Mouse (Mus musculus): ENCODE data around the gene Ogn. TPM values are rescaled to one million over a fixed set of nuclear protein-coding genes. Genes with fewer than 3 reads are reported as not detected.
A peak's percentile ranks its signal among the peaks of the same experiment; 100 is the strongest.
"Not testable (repeated sequence)": the region's sequence is repeated elsewhere in the genome, so short reads cannot be mapped to it uniquely, and the experiment has no call there.

Ogn gene
- polyA plus RNA-seq (2015; fragmentation: Nextera tagmentation; extraction: Ambion mirVana), result 17.8 and 20.1 TPM in 2 replicates

DNA sequence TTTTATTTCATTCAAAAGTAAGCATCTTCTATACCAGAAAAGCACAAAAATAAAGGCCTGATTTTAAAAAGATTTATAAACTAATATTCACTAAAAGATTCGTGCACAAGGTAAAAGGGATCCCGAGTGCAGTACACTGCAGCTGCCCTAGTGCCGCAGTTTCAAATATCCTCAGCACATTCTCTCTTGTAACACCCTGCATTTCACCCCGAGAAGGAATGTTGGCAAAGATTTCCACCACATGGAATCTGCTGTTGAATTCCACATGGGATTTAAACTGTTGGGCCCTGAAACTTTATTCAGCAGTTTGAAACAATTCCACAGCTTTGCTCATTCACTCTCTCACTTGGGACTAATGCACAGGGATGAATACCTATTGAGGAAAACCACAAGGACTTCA is at the start of gene Ogn:
Gene Ogn (plus strand): TSS at position 333 of the 400 bp plus-strand sequence.
- H3K4me1 ChIP-seq, result no peaks in the 10 kb centered on the region

DNA sequence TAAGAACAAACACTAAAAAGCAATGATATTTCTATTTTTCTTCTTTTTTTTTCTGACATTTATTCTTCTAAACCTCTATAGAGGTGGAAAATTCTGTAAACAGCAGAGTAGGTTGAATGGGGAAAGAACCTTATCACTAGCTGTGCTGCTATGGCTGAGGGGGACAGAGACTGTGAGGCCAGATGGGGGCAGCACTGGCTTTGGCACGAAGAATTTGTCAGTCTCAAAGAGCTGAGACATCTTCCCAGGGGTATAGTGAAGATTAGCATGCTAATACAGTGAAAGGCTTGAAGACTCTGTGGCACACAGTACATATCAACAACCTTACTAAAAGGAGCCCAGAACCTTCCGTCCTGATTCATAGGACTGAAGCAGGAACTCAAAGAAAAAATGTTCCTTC is 48.7 kb upstream of the Ogn start:
- Histone ChIP-seq H3K4me3 (replicated peaks) (no peak overlapping the region), H3K27me3 (replicated peaks) (no peaks in the 10 kb centered on the region), H3K36me3 (no peaks in the 10 kb centered on the region), H3K9ac (replicated peaks) (no peak overlapping the region), H3K27ac (replicated peaks) (no peak overlapping the region), H3K9me3 (replicated peaks) (no peaks in the 10 kb centered on the region), H3K4me2 (no peak overlapping the region), H3K4me1 (no peaks in the 10 kb centered on the region)
- WGBS, result 37% methylated on average over 2 of the region's 2 CpGs
- no peak for ATAC-seq (ENCODE audit: low FRiP score)

More for the DNA sequence above, at the start of gene Ogn:
- no peak within 1 kb of the TSS for H3K4me3 ChIP-seq (replicated peaks)
- no peaks in the 10 kb centered on the region for H3K9me3 ChIP-seq (replicated peaks)
- no peak within 1 kb of the TSS for H3K9ac ChIP-seq (replicated peaks)
- ATAC-seq (ENCODE audit: low FRiP score), result no peak
- H3K27me3 ChIP-seq (replicated peaks), result no peaks in the 10 kb centered on the region
- H3K27ac ChIP-seq (replicated peaks), result no peak within 1 kb of the TSS
- 81% methylated on average over 4 of the region's 4 CpGs for WGBS
- no peaks in the 10 kb centered on the region for H3K36me3 ChIP-seq
- no peak within 1 kb of the TSS for H3K4me2 ChIP-seq

DNA sequence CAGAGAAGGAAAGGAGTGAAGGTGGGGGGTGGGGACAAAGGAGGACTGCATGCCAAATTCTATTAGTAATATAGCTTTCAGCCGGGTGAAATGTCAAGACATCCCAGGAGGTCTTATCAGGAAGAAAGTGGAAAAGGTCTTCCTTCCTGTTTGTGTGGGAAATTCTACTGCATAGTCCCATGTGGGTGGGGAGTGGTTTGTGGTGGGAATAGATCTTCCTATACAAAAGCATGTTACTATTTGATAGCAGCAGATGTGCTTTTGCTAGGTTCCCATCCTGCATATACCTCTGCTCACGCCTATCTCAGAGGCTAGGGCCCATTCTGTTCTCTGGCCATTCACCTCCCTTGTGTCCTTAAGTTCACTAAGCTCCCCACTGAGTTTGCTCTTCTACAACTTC is 47.0 kb upstream of the Ogn start:
- Histone ChIP-seq H3K27ac (replicated peaks) (no peak overlapping the region), H3K36me3 (no peaks in the 10 kb centered on the region), H3K4me2 (no peak overlapping the region), H3K27me3 (replicated peaks) (no peaks in the 10 kb centered on the region), H3K4me3 (replicated peaks) (no peak overlapping the region), H3K9me3 (replicated peaks) (no peaks in the 10 kb centered on the region), H3K4me1 (no peaks in the 10 kb centered on the region), H3K9ac (replicated peaks) (no peak overlapping the region)
- WGBS, result 75% methylated on average over 2 of the region's 2 CpGs
- ATAC-seq (ENCODE audit: low FRiP score), result no peak

DNA sequence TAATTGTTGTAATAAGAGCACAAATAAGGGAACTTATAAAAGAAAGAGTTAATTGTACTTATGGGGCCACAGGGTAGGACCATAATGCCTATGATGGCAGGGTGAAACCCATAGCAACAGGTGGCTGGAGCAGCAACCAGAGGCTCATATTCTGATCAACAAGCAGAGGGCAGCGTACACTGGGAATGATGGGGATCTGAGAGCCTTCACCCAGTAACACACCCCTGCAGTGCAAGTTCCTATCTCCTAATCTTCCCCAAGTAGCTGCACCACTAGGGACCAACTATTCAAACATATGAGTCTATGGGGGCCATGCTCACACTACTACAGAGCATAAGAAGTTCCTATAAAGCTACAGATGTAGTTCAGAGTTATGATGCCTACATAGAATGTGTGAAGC is 43.5 kb upstream of the Ogn start:
- H3K9ac ChIP-seq (replicated peaks), result no peak overlapping the region
- H3K9me3 ChIP-seq (replicated peaks), result no peaks in the 10 kb centered on the region
- no peak overlapping the region for H3K4me3 ChIP-seq (replicated peaks)
- no peaks in the 10 kb centered on the region for H3K36me3 ChIP-seq
- H3K4me1 ChIP-seq, result no peaks in the 10 kb centered on the region
- ATAC-seq (ENCODE audit: low FRiP score), result no peak
- H3K27ac ChIP-seq (replicated peaks), result no peak overlapping the region
- no peak overlapping the region for H3K4me2 ChIP-seq
- H3K27me3 ChIP-seq (replicated peaks), result no peaks in the 10 kb centered on the region
- 89% methylated on average over 1 of the region's 1 CpGs for WGBS

DNA sequence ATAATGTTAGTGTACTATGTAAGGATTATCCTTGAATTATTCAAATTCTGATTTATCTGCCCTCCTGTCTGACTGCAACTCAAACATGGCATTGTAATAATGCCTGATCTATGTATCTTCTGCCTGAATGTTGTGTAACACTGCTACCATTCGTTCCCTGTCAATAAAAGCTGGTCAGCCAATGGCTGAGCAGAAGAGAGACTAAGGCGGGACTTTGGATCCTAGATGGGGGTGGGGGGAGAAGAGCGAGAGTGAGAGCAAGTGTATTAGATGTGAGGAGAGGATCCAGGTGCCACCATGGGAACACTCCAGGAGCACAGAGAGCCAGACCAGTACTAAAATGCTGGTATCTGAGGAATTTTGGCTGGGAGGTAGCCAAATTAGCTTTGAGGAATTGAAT is 37.5 kb upstream of the Ogn start:
- no peak overlapping the region for H3K4me2 ChIP-seq
- no peak overlapping the region for H3K4me3 ChIP-seq (replicated peaks)
- no peaks in the 10 kb centered on the region for H3K4me1 ChIP-seq
- no peak overlapping the region for H3K9ac ChIP-seq (replicated peaks)
- 76% methylated on average over 3 of the region's 3 CpGs for WGBS
- no peaks in the 10 kb centered on the region for H3K27me3 ChIP-seq (replicated peaks)
- ATAC-seq (ENCODE audit: low FRiP score), result peak; percentile 53
- no peaks in the 10 kb centered on the region for H3K36me3 ChIP-seq
- no peak overlapping the region for H3K27ac ChIP-seq (replicated peaks)
- no peaks in the 10 kb centered on the region for H3K9me3 ChIP-seq (replicated peaks)

DNA sequence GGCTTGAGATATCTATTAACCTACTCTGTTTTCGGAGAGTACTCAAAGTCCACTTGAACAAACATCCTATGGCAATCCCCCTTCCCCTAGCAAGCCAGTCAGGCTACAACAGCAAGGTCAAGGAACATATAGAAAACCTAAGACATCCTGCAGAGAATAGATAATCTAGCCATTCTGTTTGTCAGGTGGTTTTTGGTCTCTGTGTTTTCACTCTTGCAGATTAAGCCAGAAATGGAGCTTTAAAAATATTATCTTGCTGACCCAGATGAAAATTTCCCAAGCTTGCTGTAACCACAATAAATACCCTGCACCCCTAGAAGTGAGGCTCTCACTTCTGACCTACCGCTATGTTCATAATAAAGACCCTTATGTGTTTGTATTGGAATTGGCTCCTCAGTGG is 36.4 kb upstream of the Ogn start:
- no peak for ATAC-seq (ENCODE audit: low FRiP score)
- Histone ChIP-seq H3K4me2 (no peak overlapping the region), H3K9me3 (replicated peaks) (no peaks in the 10 kb centered on the region), H3K27me3 (replicated peaks) (no peaks in the 10 kb centered on the region), H3K36me3 (no peaks in the 10 kb centered on the region), H3K27ac (replicated peaks) (no peak overlapping the region), H3K9ac (replicated peaks) (no peak overlapping the region), H3K4me1 (no peaks in the 10 kb centered on the region), H3K4me3 (replicated peaks) (no peak overlapping the region)
- 90% methylated on average over 2 of the region's 2 CpGs for WGBS

DNA sequence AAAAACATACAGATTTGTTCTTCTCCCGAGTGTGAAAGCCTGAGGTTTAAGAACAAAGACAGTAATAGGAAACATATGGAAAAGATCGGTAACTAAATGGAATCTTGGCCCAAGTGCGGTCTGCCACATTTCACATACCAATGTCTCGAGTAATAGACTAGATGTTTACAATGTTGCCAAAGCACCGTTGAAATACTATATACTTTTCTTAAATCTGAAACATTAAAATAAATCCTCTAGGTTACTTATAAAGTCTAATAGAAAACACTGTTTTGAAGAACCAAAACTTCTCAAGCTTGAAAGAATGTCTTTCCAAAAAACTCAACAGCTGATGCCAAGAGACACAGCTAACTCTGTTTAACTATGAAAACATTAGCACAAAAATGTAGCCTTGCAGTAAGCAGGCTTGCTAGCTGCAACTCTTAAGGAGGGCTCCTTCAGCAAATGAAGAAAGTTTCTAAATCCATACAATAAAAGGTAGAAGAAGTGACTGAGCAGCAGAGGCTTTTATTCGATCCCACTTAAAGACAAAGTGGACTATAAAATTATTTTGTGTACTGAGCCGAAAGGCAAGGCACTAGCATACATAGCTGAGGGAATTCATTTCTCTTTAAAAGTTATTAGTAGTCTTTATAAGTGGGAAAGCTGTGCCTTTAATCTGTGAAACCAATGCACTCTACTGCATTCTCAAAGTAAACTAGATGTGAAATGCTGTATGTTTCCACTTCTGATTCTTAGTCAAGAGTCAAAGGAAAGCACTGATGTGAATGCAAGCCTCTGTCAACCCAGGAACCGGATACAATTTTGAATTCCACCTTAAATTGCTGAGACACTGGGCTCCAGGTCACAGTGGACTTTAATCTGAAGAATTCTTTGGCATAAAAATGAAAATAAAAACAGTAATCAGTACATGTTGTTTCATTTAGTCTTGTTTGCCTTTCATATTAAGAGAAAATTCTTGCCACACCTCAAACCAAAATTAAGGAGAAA is 26.0 kb upstream of the Ogn start, which contains the start of gene Omd:
Gene Omd (plus strand): TSS at position 922 of the 990 bp plus-strand sequence.
- H3K27ac ChIP-seq (replicated peaks), result no peak within 1 kb of the TSS; the same call in 1 of the 2 replicates
- no peaks in the 10 kb centered on the region for H3K27me3 ChIP-seq (replicated peaks)
- H3K36me3 ChIP-seq, result no peaks in the 10 kb centered on the region
- no peaks in the 10 kb centered on the region for H3K4me1 ChIP-seq
- 90% methylated on average over 8 of the region's 8 CpGs for WGBS
- H3K9me3 ChIP-seq (replicated peaks), result no peaks in the 10 kb centered on the region
- no peak for ATAC-seq (ENCODE audit: low FRiP score)
- H3K4me2 ChIP-seq, result no peak within 1 kb of the TSS
- no peak within 1 kb of the TSS for H3K4me3 ChIP-seq (replicated peaks)
- H3K9ac ChIP-seq (replicated peaks), result no peak within 1 kb of the TSS

DNA sequence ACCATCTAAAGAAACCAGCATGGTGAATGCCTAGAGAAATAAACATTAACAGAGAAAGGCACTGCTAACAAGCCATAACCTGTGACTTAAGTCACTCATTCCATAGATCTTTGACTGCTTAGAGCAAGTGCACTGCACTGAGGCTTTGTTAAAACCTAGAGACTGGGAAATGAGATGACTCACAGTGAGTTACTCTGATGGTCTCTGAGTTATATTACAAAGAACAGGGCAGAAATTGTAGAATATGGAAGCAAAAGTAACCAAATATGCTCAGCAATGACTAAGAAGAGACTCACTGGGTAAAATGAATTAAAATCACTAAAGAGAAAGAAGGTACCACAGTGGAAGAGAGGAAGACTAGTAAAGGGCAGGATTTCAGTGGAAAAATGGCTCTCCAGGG is 24.0 kb upstream of the Ogn start:
- H3K9me3 ChIP-seq (replicated peaks), result no peaks in the 10 kb centered on the region
- no peaks in the 10 kb centered on the region for H3K4me1 ChIP-seq
- H3K4me3 ChIP-seq (replicated peaks), result no peak overlapping the region
- H3K27me3 ChIP-seq (replicated peaks), result no peaks in the 10 kb centered on the region
- H3K36me3 ChIP-seq, result no peaks in the 10 kb centered on the region
- no peak overlapping the region for H3K4me2 ChIP-seq
- no peak for ATAC-seq (ENCODE audit: low FRiP score)
- no peak overlapping the region for H3K9ac ChIP-seq (replicated peaks)
- no peak overlapping the region for H3K27ac ChIP-seq (replicated peaks)

DNA sequence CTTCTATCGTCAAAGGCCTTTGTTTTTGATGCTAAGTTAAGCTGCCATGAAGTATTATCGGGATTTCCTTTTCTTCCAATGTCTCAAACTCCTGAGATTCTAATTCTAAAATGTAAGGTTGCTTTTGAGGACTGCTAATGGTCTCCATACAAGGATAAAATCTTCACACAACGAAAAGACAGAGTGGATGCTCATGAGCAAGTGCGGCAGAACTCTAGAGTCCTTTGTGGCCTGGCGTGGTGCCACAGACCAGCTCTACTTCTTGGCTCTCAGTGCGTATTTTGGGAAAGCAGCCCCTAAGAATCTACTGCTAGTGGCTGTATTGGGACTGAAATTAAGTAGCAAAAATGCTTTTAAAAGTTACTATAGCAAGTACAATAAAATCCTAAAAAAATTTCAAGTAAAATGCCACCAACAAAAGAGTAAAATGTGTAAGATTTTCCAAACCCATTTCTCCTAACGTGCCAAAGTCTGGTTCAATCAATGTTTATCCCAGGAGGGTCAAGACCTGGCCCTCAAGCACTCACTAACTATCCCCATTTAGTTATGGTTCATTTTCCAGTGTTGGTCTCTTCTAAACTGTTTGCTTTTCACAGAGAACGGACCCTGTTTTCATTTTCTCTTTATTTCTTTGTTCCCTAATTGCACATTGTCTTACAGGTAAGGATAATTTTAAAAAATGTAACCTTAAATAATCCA is 23.4 kb upstream of the Ogn start:
- Histone ChIP-seq H3K4me1 (no peaks in the 10 kb centered on the region), H3K36me3 (no peaks in the 10 kb centered on the region), H3K4me3 (replicated peaks) (no peak overlapping the region), H3K27ac (replicated peaks) (no peak overlapping the region), H3K9me3 (replicated peaks) (no peaks in the 10 kb centered on the region), H3K9ac (replicated peaks) (no peak overlapping the region), H3K4me2 (no peak overlapping the region), H3K27me3 (replicated peaks) (no peaks in the 10 kb centered on the region)
- 84% methylated on average over 8 of the region's 8 CpGs for WGBS
- ATAC-seq (ENCODE audit: low FRiP score), result no peak

DNA sequence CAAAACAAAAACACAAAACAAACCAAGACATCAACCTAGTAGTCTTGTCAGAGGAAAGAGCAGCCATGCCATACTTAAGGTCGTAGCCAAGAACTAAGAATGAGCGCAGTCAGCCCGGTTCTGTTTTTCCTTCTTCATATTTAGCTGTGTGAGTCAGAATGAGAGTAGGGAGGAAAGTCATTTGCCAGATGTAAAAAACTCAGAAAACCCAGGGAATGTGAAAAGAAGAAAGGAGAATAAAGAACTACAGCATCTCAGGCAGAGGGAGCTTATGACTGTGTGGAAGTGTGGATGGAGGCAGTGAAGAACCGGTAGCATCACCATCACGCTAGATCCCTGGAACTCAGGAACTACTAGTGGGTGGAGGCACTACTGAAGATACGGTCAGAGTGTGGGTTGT is 21.8 kb upstream of the Ogn start:
- no peak for ATAC-seq (ENCODE audit: low FRiP score)
- Histone ChIP-seq H3K4me1 (no peaks in the 10 kb centered on the region), H3K36me3 (no peaks in the 10 kb centered on the region), H3K9me3 (replicated peaks) (no peaks in the 10 kb centered on the region), H3K9ac (replicated peaks) (no peak overlapping the region), H3K27me3 (replicated peaks) (no peaks in the 10 kb centered on the region), H3K4me3 (replicated peaks) (no peak overlapping the region), H3K27ac (replicated peaks) (no peak overlapping the region), H3K4me2 (no peak overlapping the region)
- 97% methylated on average over 6 of the region's 6 CpGs for WGBS

DNA sequence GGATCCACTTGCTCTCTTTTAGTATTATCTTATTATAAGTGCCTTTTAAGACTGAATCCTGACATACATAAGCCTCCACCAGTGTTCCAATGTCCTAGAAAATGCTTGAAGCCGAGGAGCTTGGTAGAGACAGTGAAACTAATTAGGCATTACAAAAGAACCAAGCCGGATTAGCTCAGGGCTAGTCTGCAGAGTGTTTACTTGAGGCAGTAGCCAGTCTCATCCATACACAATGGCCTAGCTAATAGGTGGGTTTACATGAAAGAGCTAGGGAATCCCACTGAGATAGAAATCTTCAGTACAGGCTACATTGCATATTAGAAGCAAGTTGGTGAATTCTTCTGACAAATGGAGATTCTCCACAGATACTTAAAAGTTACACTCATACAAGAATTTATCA is 5.3 kb upstream of the Ogn start:
- H3K4me3 ChIP-seq (replicated peaks); ATAC-seq (ENCODE audit: low FRiP score); H3K9me3 ChIP-seq (replicated peaks); H3K4me1 ChIP-seq; H3K27me3 ChIP-seq (replicated peaks); H3K9ac ChIP-seq (replicated peaks); H3K36me3 ChIP-seq; H3K4me2 ChIP-seq; H3K27ac ChIP-seq (replicated peaks): not testable (repeated sequence)
- WGBS, result 73% methylated on average over 2 of the region's 2 CpGs

DNA sequence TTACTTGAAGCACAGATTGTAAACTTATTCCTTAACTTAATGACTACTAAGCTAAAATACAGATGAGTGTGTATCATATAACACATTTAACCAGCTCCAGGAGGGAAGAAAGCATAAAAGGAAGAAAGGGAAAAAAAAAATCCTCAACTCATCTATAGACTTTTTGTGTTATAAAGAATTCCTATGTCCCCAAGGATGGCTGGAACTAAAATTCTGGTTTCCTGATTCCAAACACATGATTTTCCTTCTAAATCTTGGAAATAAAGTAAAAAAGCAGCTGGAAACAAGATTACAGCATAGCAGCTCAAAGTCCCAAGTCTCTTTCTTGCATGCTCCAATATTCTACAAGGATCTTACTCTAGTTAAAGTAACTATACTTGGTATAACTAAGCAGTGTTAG is 4.2 kb upstream of the Ogn start:
- Histone ChIP-seq H3K9me3 (replicated peaks) (no peaks in the 10 kb centered on the region), H3K36me3 (no peaks in the 10 kb centered on the region), H3K4me1 (no peaks in the 10 kb centered on the region), H3K4me2 (no peak overlapping the region), H3K27me3 (replicated peaks) (no peaks in the 10 kb centered on the region), H3K27ac (replicated peaks) (no peak overlapping the region), H3K9ac (replicated peaks) (no peak overlapping the region), H3K4me3 (replicated peaks) (no peak overlapping the region)
- ATAC-seq (ENCODE audit: low FRiP score), result no peak

All from neural tube, embryonic 15.5 days (tissue).